Mouse (Mus musculus): ENCODE measurements around the gene Gbp9. TPM values are rescaled to one million over a fixed set of nuclear protein-coding genes. Genes with fewer than 3 reads are reported as not detected.

Gene Gbp9
- polyA plus RNA-seq, 1 experiment, result 0.63 TPM

DNA sequence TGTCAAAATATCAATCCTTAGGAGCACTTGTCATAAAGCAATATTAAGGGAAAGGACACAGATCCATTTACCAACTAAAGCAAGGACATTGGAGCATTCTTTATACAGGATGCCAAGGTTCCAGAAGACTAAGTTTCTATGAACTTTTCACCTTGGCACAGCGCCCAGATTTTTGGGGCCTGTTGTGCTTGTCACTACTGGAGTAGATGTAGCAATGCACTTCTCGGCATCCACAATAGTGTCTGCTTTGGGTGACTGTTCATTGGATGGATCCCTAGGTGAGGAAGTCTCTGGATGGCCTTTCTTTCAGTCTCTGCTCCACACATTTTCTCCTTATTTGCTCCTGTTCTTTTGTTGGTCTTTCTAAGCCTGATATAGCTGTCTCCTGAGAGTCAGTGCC, 107.0 kb downstream of the Gbp9 start:
- no peak for TF ChIP-seq EP300 (IDR thresholded peaks at IDR 0.05; ENCODE audit: insufficient read depth, low read depth, low read length)
- no peak for TF ChIP-seq CTCF (IDR thresholded peaks at IDR 0.05; ENCODE audit: low read depth, low read length)
- no peak for TF ChIP-seq POLR2A (IDR thresholded peaks at IDR 0.05; ENCODE audit: insufficient read depth, low read length)

More for the DNA sequence above, 107.0 kb downstream of the Gbp9 start:
- Histone ChIP-seq H3K4me1 (ENCODE audit: control insufficient read depth, insufficient read depth, low read length) (no peaks in the 10 kb centered on the region), H3K4me3 (ENCODE audit: low read depth, low read length) (no peak overlapping the region), H3K27me3 (ENCODE audit: control insufficient read depth, insufficient read depth, low read length, poor library complexity, severe bottlenecking) (no peaks in the 10 kb centered on the region), H3K36me3 (ENCODE audit: control insufficient read depth, insufficient read depth, low read length, poor library complexity, severe bottlenecking) (no peaks in the 10 kb centered on the region), H3K9ac (ENCODE audit: low read depth, poor library complexity, severe bottlenecking) (no peak overlapping the region), H3K9me3 (replicated peaks; ENCODE audit: control insufficient read depth, insufficient read depth, low read length, poor library complexity, severe bottlenecking) (no peaks in the 10 kb centered on the region), H3K27ac (ENCODE audit: insufficient read depth, low read length) (no peak overlapping the region)

Other genes starting within 250 kb of the Gbp9 start
- not detected in 2 replicates for gene Abcg3, start 156.8 kb downstream of the Gbp9 start, polyA plus RNA-seq (2011; ENCODE audit: insufficient read depth, insufficient read length, low read depth, missing spikeins)
- gene Gbp8, start within 50 bp of the Gbp9 start, polyA plus RNA-seq (2011; ENCODE audit: insufficient read depth, insufficient read length, low read depth, missing spikeins), result 0.25 TPM in 1 of 2 replicates, not detected in the other
- gene Gbp4, start within 50 bp of the Gbp9 start, polyA plus RNA-seq (2011; ENCODE audit: insufficient read depth, insufficient read length, low read depth, missing spikeins), result 0.72 and 0.79 TPM in 2 replicates
- gene Gbp10, start 100.0 kb upstream of the Gbp9 start, polyA plus RNA-seq (2011; ENCODE audit: insufficient read depth, insufficient read length, low read depth, missing spikeins), result not detected in 2 replicates
- gene Gm43302, start 154.2 kb upstream of the Gbp9 start, polyA plus RNA-seq (2011; ENCODE audit: insufficient read depth, insufficient read length, low read depth, missing spikeins), result not detected in 2 replicates
- gene Gbp6, start 154.2 kb upstream of the Gbp9 start, polyA plus RNA-seq (2011; ENCODE audit: insufficient read depth, insufficient read length, low read depth, missing spikeins), result 0.63 and 0.64 TPM in 2 replicates

Measured in ES-Bruce4 (cell line).